Mouse (Mus musculus): Measurements from ENCODE around the gene Ahnak.
"Not testable (repeated sequence)": the region's sequence is repeated elsewhere in the genome, so short reads cannot be mapped to it uniquely, and the experiment has no call there.

The Ahnak gene

GRCm38 (mm10) chr19:9070316-9070715 is 81.2 kb downstream of the Ahnak start:
- no peak for DNase-seq

GRCm38 (mm10) chr19:9071456-9072156 is 82.5 kb downstream of the Ahnak start:
- peak; percentile 55 for DNase-seq

GRCm38 (mm10) chr19:9072157-9072530 is 83.1 kb downstream of the Ahnak start:
- DNase-seq, result no peak

GRCm38 (mm10) chr19:9073776-9074411 is 84.8 kb downstream of the Ahnak start:
- peak; percentile 33 for DNase-seq

- DNase-seq, result no peak
Observed at GRCm38 (mm10) chr19:9074424-9074823, 85.3 kb downstream of the Ahnak start.

- no peak for DNase-seq
Observed at GRCm38 (mm10) chr19:9075558-9075957, 86.5 kb downstream of the Ahnak start.

DNA sequence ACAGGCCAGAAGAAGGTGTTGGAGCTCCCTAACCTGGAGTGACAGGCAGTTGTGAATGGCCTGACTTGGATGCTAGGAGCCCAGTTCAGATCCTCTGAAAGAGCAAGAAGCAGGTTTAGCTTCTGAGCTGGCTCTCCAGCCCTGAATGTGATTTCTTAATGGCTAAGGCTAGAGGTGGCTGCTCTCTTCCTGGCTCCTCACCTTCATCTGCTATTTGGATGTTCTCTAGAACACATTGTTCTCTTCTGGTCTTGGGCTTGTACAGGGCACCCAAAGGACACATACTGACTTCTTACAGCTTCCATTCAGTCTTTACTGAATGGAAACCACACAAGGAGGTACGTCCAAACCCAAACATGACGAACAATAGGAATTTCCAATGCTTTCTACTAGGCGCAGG is 87.0 kb downstream of the Ahnak start:
- no peak for DNase-seq

DNA sequence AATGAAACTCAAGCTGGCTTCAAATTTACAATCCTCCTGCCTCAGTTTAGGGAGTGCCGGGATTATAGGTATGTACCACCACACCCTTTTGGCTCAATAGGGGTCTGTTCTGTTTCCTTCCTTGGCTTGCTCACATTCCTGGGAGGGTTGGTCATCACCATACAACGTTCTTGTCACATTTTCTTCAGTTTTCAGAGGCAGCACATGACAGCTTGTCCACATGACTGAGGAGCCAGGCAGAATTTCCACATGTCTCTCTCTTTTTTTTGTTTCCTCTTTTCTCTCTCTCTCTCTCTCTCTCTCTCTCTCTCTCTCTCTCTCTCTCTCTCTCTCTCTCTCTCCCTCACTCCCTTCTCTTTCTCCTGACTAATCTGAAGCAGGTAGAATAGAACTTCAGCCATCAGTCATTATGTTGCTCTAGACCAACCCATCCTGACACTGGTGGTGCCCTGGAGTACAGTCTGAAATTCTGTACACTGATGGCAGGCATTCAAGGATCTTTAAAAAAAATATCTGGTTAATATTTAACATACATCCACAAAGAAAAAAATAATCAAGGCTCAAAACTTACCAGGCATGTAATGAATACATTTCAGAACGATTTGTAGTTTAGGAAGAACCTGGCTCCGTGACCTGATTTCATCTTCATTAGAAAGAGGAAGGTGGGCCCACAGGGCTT is 88.0 kb downstream of the Ahnak start:
- no peak for DNase-seq

DNA sequence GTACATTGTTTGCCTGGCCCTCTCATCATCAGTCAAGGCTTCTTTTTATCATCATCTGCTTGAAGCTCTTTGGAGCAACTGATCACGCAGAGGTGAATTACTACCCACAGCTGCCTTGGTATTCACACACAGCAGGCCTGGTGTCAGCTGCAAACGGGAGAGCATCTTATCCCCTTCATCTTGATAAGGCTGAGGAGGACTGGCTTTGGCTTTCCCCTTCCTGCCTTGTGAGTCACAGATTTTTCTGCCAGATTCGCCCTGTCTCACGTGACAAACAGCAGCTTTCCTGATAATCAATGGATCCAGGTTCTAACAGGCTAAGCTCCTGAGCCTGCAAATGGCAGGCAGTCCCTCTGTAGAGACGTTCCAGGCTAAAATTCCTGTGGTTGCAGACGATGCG is 90.8 kb downstream of the Ahnak start:
- DNase-seq, result no peak

GRCm38 (mm10) chr19:9081311-9082190 is 92.5 kb downstream of the Ahnak start:
- DNase-seq, result no peak

DNA sequence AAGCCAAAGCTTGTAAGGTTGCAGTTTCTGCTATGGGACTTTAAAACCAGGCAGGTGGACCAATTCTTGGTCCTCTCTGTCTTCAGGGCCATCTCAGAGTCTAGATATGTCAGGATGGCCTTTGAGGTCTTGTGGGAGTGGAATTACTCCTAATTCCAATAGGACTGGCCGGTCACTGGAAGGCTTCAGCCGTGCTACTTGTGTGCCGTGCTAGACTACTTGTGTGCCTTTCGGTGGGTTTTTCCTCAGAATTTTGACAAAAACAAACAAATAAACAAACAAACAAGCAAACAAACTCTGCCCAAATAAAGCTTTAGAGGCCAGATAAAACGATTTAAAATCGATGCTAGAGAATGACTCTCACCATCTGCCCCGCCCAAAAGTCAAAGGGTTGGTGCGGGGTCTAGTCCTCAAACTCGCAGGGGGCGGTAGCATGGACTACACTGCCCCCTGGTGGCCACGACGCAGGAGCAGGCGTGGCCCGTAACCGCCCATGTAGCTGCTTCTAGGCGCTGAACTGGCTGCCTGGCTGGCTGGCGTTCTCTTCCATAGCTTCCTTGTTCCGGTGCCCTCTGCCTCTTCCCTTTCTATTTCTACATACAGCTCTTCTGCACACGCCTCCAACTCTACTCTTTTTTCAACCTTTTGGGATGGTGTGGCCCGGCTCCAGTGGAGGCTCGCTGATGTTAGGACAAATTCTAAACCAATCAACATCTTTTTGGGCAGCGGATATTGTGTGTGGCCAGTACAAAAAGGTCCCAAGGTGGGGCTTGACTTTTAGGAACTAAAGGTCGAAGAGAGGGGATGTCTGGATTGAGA is 93.3 kb downstream of the Ahnak start:
- peak; percentile 78 for DNase-seq

DNA sequence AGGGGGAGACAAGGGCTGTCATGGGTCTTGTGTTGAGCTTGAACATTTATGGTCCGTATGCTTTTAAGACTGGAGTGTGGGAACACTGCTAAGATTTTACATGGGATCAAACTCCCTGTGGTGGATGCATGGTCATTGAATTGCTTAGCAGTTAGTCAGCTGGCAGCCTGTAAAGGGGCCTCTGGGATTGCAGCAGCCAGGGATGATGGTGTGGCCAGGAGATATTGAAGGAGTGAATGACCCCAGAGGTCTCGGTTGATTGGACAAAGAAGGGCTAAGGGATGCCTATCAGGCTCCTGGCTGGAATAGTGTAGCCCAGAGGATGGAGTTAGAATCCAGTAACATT is 93.9 kb downstream of the Ahnak start:
- DNase-seq, result no peak

- not testable (repeated sequence) for DNase-seq
Observed at GRCm38 (mm10) chr19:9083892-9084291, 94.8 kb downstream of the Ahnak start.

DNA sequence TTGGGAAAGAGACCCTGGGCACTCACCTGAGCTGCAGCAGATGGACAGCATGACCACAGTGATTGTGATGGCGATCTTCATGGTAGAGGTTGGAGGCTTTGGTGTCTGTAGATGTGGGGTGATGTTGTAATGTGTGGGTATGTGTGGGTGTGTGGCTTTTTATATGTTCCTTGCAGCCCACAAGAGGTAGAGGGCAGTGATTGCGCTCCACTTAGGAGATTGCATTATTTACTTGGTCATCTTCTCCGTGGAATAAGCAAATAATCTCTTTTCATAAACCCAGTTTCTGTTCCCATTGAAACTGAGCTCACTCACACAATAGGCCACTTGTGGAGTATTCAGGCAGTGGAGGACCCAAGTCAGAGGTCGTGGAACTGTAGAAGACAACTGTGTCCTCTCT is 98.7 kb downstream of the Ahnak start, which contains the start of gene Scgb1a1:
TSS of gene Scgb1a1 (minus strand) at position 138 of the 400 bp plus-strand sequence.
- no peak for DNase-seq

DNA sequence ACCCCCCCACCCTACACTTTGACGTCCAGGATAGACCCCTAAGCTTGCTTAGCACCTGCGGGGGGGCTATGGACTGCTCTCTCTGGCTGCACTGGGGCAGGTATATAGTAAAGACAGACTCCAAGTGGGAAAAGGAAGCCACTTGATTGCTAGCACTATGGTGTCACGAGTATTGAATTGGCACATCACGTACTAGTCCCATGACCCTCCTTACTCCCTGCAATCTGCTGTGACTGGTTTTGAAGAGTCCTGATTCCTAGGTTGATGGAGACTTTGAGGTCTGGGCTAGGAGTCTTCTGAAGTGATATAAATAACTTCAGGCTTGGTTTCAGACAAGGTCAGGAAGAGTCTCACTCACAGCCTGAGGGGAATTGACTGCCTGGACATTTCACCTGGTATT is 101.1 kb downstream of the Ahnak start:
- no peak for DNase-seq

GRCm38 (mm10) chr19:9090709-9091108 is 101.6 kb downstream of the Ahnak start:
- DNase-seq, result no peak

DNA sequence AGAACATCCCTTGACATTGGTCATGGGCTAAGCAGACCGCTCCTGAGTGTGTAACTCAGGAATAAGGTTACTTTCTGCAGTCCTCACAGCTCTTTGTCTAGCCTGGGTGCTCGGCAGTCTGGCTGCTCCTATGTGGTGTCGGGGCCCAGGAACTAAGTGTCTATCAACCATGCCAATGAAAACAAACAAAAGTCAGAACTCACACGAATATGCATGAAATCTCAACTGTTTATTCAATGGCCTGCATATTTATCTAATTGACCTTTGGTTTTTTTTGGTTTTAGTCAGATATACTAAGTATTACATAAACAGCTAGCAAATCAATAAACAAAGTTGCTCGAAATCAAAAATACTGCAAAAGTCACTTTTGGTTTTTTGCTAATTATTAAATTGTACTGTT is 106.0 kb downstream of the Ahnak start:
- no peak for DNase-seq

DNA sequence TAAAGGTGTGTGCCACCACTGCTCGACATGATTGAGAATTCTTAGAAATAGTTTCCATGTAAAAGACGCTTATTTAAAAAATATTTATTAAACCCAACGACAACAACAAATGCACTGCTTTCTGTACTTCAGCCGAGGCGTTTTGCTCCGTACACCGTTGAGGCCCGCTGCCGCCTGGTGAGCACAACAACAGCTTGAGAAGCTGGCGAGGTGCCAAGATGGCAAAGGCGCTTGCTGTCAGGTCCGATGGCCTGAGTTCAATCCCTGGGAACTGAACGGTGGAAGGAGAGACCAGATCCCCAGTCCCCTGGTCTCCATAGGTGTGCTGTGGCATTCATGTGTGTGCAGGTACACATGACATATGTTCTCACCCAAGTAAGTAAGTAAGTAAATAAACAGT is 108.4 kb downstream of the Ahnak start:
- no peak for DNase-seq

- no peak for DNase-seq
Observed at GRCm38 (mm10) chr19:9099751-9100150, 110.7 kb downstream of the Ahnak start.

GRCm38 (mm10) chr19:9100297-9101061 is 111.4 kb downstream of the Ahnak start:
- no peak for DNase-seq

DNA sequence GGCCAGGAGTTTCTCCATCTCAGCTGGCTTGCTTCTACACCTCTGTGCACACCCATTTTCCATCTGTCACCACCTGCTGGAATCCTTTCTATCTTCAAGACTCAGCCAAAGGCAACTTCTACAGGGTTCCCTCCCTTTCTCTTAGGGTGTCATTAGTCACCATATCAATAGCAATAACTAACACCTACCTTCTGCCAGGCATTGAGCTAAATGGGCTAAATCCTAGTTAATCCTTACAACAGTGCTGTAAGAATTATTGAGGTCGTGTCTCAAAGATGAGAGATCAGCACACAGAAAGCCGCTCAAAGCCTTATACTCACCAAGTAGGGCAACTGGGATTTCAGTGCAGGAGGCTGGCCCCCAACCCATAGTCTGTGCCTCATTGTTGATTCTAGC is 112.0 kb downstream of the Ahnak start:
- no peak for DNase-seq

DNA sequence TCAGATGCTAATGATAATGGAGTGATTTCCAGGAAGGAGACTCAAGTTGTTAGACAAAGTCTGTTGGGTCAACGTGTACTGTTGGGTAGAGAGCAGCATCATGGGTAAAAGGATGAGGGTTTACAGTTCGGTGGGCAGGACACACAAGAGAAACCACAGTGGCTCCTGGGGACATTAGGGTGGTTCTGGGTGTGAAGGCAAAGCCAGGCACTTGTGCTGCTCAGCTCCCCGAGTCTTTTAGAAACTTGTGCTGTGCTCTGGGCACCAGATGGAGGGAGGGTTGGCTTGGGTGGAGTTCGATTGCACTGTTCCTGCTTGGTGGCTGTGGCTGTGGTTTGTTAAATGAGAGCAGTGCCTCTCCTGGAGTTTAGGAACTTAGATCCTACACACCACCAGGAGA is 114.9 kb downstream of the Ahnak start:
- DNase-seq, result no peak
